Mouse (Mus musculus) lung, postnatal 0 days (tissue): ENCODE data around the gene Cpt1a.

Source experiments
- CTCF ChIP-seq: IDR thresholded peaks from 2 replicates; pipeline ENCODE4 v1.5.1; 2016; ENCODE audit warnings: antibody characterized with exemption, mild to moderate bottlenecking
- EP300 ChIP-seq: IDR thresholded peaks from 2 replicates; pipeline ENCODE4 v1.6.1; 2016; ENCODE audit warnings: antibody characterized with exemption, mild to moderate bottlenecking, control low read depth

- no peak for TF ChIP-seq CTCF
- TF ChIP-seq EP300 = no peak
These were observed 4.4 kb downstream of the Cpt1a start for GRCm38 (mm10) chr19:3326479-3327047.
